Mouse (Mus musculus) ES-Bruce4 (cell line): ENCODE data around the gene Mrpl17.

ENCODE experiments used
- CTCF ChIP-seq: IDR thresholded peaks from one replicate; pipeline ENCODE4 v1.8.1; 2011; ENCODE audit warnings: low read depth, low read length
- POLR2A ChIP-seq: IDR thresholded peaks from one replicate; pipeline ENCODE4 v1.8.1; 2011; ENCODE audit warnings: low read length; ENCODE audit not compliant: insufficient read depth

GRCm38 (mm10) chr7:105816736-105817135, 5.8 kb upstream of the Mrpl17 start:
- TF ChIP-seq POLR2A, result no peak
- no peak for TF ChIP-seq CTCF
